Mouse (Mus musculus) forebrain, postnatal 0 days (tissue): ENCODE results near the gene Elmod1. TPM values are rescaled to one million over a fixed set of nuclear protein-coding genes. Genes with fewer than 3 reads are reported as not detected.

Experiments
- ATAC-seq: fragments of 200-750 bp; cut with Nextera tagmentation; 2 replicates; pipeline ENCODE4 v1.8.0; 2017; ENCODE audit warnings: mild to moderate bottlenecking, moderate library complexity
- DNase-seq: peaks from one replicate; pipeline ENCODE4 v3.0.0-alpha.2; 2015
- H3K27ac ChIP-seq: fragments of 300-500 bp; sonication (generic); 2 replicates; pipeline ENCODE4 v1.5.1; 2014; ENCODE audit warnings: low read depth, mild to moderate bottlenecking, antibody characterized with exemption, low read length, moderate library complexity, mixed read lengths
- H3K27me3 ChIP-seq: fragments of 300-500 bp; sonication (generic); 2 replicates; pipeline ENCODE4 v1.6.1; 2014; ENCODE audit warnings: mild to moderate bottlenecking, low read length, mixed read lengths; ENCODE audit not compliant: insufficient read depth
- H3K36me3 ChIP-seq: fragments of 300-500 bp; sonication (generic); 2 replicates; pipeline ENCODE4 v1.6.1; 2014; ENCODE audit warnings: mild to moderate bottlenecking, moderate library complexity; ENCODE audit not compliant: insufficient read depth
- H3K4me1 ChIP-seq: fragments of 300-500 bp; sonication (generic); 2 replicates; pipeline ENCODE4 v1.6.1; 2014; ENCODE audit warnings: antibody characterized with exemption; ENCODE audit not compliant: insufficient read depth
- H3K4me2 ChIP-seq: fragments of 300-500 bp; sonication (generic); 2 replicates; pipeline ENCODE4 v1.6.1; 2014; ENCODE audit warnings: low read depth, mild to moderate bottlenecking, moderate library complexity
- H3K4me3 ChIP-seq: fragments of 300-500 bp; sonication (generic); 2 replicates; pipeline ENCODE4 v1.5.1; 2014; ENCODE audit warnings: low read depth, low read length, mixed read lengths
- H3K9ac ChIP-seq: fragments of 300-500 bp; sonication (generic); 2 replicates; pipeline ENCODE4 v1.6.1; 2014; ENCODE audit warnings: mild to moderate bottlenecking
- H3K9me3 ChIP-seq: fragments of 300-500 bp; sonication (generic); 2 replicates; pipeline ENCODE4 v1.6.1; 2016; ENCODE audit warnings: low read length
- CTCF ChIP-seq: sonication (generic); IDR thresholded peaks from 2 replicates; pipeline ENCODE4 v1.5.1; 2016; ENCODE audit warnings: antibody characterized with exemption, control low read depth, low read depth
- WGBS: fragments of 180-500 bp; shearing (Covaris S2); extraction: QIAGEN DNeasy Blood & Tissue Kit; methylation state at CpG from one replicate; pipeline ENCODE4 v1.1.7; 2014; 5-methylcytosine and 5-hydroxymethylcytosine counted together
- polyA plus RNA-seq: library from polyadenylated mRNA; unstranded; fragments of >200 nt; fragmentation: Nextera tagmentation; extraction: Ambion mirVana; gene quantifications from 2 replicates; pipeline ENCODE4 v1.2.1, GENCODE M21; 2015
- total RNA-seq: library from RNA; depleted of rRNA; stranded (reverse); fragments of >200 nt; gene quantifications from 2 replicates; pipeline ENCODE4 v1.2.3, GENCODE M21; 2014

The Elmod1 gene
- total and polyA plus RNA-seq, 2 experiments from 2014 or later = 27.2 to 114 TPM

DNA sequence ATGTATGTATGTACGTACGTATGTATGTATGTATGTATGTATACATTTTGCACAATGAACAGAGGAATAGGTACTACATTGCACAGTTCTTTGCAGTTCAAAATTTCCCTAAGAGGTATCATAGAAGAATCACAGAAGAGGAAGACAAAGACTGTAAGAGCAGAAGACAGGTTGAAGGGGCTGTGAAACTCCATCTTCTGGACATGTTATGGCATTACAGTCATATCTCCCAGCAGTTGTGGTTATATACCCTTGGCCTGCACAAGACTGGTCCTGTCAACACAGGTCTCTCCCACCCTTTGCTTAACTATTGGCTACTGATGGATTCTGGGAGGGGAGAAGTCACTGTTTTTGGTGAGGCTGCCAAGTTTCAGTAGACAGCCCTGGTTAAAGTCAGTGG is 27.6 kb downstream of the Elmod1 start:
- Histone ChIP-seq H3K9me3 (no peaks in the 10 kb centered on the region), H3K9ac (no peak overlapping the region), H3K27ac (no peak overlapping the region), H3K36me3 (no peaks in the 10 kb centered on the region; the same call in 1 of the 2 replicates), H3K4me3 (no peak overlapping the region), H3K27me3 (no peaks in the 10 kb centered on the region), H3K4me2 (no peak overlapping the region), H3K4me1 (no peaks in the 10 kb centered on the region)
- DNase-seq (no peak), ATAC-seq (no peak)
- 0 out of 2 replicates have a peak, but pooled peaks have one; percentile 8 for TF ChIP-seq CTCF
- 93% methylated on average over 2 of the region's 2 CpGs for WGBS

DNA sequence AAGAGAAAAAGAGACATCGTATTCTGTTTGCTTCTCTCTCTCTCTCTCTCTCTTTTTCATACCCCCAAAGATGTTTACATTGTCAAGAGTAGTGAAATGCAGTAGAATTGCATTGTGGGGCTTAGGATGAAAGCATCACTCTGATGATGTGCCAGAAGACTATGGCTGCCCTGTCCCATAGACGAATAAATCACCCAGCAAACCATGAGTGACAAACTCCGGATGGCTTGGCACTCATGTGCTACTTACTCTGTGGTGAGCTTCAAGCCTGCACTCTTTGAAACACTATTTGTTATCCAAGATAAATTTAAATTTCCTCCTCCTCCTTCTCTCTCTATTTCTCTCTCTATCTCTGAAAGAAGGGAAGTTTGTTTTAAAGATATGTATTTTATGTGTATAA is 36.5 kb downstream of the Elmod1 start:
- no peak for TF ChIP-seq CTCF
- 72% methylated on average over 3 of the region's 3 CpGs for WGBS
- ATAC-seq = no peak

DNA sequence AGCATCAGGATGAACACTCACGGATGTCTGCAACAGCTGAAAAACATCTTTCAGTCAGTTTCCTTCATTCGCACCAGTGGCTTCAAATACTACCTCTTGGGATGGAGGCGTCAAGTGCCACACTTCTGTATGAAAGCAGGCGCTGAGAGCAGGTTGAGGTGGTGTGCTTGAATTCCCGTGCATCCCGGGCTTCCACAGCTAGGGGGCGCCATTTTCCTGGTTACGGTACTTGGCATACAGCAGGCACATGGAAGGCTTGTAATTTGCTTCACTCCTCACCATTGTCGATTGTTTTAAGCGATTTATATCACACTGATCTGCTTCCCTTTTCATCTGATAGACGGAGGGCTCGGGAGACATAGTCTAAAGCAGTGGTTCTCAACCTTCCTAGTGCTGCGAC is 40.9 kb downstream of the Elmod1 start:
- Histone ChIP-seq H3K27me3 (no peaks in the 10 kb centered on the region), H3K9me3 (no peaks in the 10 kb centered on the region), H3K4me2 (no peak overlapping the region), H3K4me1 (peaks cover 8% of the 10 kb centered on the region; the same call in 1 of the 2 replicates), H3K4me3 (no peak overlapping the region), H3K36me3 (0 out of 2 replicates have a peak, but pooled peaks cover 8% of the 10 kb centered on the region), H3K27ac (peak overlapping the region; percentile 73), H3K9ac (no peak overlapping the region)
- DNase-seq = peak; percentile 69
- WGBS = 62% methylated on average over 13 of the region's 13 CpGs
- 0 out of 2 replicates have a peak, but pooled peaks have one; percentile 32 for ATAC-seq
- peak; percentile 74 for TF ChIP-seq CTCF

More for the DNA sequence above, 36.5 kb downstream of the Elmod1 start:
- 0 out of 2 replicates have a peak, but pooled peaks cover 3% of the 10 kb centered on the region for H3K36me3 ChIP-seq
- no peaks in the 10 kb centered on the region for H3K27me3 ChIP-seq
- H3K9me3 ChIP-seq = no peaks in the 10 kb centered on the region
- no peaks in the 10 kb centered on the region; the same call in 1 of the 2 replicates for H3K4me1 ChIP-seq
- no peak overlapping the region for H3K4me2 ChIP-seq
- no peak for DNase-seq
- 0 out of 2 replicates have a peak overlapping the region, but pooled peaks have one; percentile 45 for H3K27ac ChIP-seq
- no peak overlapping the region for H3K4me3 ChIP-seq
- no peak overlapping the region for H3K9ac ChIP-seq

DNA sequence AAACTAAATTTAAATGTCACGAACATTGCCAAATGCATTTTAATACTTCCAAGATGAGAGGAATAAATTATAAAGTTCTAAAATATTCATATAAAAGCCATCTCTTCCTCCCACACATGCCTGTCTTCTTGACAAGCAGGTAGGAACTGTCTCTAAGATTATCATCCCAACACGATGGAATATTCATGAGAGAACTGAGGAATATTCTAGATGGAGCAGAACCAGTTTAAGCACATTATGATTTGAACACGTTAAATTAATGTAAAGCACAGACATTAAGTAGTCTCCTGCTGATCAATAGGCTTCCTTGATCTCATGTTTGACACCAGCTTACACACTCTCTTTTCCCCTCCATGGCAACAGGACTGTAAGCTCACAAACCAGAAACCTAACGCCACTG is 41.7 kb downstream of the Elmod1 start:
- Histone ChIP-seq H3K9ac (no peak overlapping the region), H3K36me3 (0 out of 2 replicates have a peak, but pooled peaks cover 6% of the 10 kb centered on the region), H3K4me3 (no peak overlapping the region), H3K4me1 (peaks cover 8% of the 10 kb centered on the region; the same call in 1 of the 2 replicates), H3K4me2 (no peak overlapping the region), H3K27ac (peak overlapping the region; percentile 80), H3K27me3 (no peaks in the 10 kb centered on the region), H3K9me3 (no peaks in the 10 kb centered on the region)
- DNase-seq (peak; percentile 42), ATAC-seq (peak; percentile 87)
- no peak for TF ChIP-seq CTCF
- 50% methylated on average over 4 of the region's 4 CpGs for WGBS

DNA sequence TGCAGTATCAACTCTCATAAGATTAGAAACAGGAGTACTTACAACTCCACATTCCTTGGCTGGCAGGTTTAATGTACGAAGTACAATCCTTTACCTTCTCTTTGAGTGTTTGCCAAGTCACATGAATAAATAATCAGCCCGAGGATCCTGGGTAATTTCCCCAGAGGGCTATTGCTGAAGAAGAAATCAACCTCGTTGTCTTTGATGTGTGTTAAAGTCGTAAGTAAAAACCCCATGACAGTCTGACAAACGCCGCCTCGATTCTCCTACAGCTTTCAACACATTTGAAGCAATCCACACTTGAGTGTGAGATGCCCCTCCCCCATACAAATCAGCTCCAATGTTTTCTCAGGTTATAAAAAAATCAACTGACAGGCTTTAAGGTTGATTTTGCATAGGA is 44.2 kb downstream of the Elmod1 start:
- 25% methylated on average over 7 of the region's 7 CpGs for WGBS
- no peak overlapping the region for H3K4me3 ChIP-seq
- 0 out of 2 replicates have a peak, but pooled peaks cover 11% of the 10 kb centered on the region for H3K36me3 ChIP-seq
- no peaks in the 10 kb centered on the region for H3K27me3 ChIP-seq
- H3K4me1 ChIP-seq = peaks cover 8% of the 10 kb centered on the region; the same call in 1 of the 2 replicates
- no peak for ATAC-seq
- no peak overlapping the region for H3K9ac ChIP-seq
- no peaks in the 10 kb centered on the region for H3K9me3 ChIP-seq
- no peak for TF ChIP-seq CTCF
- peak overlapping the region; percentile 30; the same call in 1 of the 2 replicates for H3K27ac ChIP-seq
- DNase-seq = peak; percentile 37
- no peak overlapping the region for H3K4me2 ChIP-seq

DNA sequence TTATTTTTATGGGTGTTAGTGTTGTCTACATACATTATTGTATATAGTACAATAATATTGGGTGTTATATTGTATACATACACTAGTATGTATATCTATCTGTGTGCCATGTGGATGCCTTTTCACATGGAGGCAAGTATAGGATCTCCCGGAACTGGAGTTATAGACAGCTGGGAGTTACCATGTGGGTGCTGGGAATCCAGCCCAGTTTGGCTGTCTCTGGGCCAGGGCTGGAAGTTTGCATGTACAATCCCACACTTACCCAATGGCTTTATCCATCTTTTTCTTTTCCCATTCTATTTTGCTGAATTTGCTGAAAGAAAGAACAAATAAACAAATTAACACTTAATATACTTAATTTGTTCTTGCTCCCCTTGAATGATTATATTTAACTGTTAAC is 54.0 kb downstream of the Elmod1 start:
- Histone ChIP-seq H3K27ac (no peak overlapping the region), H3K4me2 (no peak overlapping the region), H3K9me3 (no peaks in the 10 kb centered on the region), H3K4me1 (peaks cover 8% of the 10 kb centered on the region), H3K9ac (no peak overlapping the region), H3K4me3 (no peak overlapping the region), H3K27me3 (no peaks in the 10 kb centered on the region), H3K36me3 (peaks cover 20% of the 10 kb centered on the region)
- ATAC-seq = no peak
- no peak for TF ChIP-seq CTCF
- 51% methylated on average over 1 of the region's 1 CpGs for WGBS
- DNase-seq = peak; percentile 60

DNA sequence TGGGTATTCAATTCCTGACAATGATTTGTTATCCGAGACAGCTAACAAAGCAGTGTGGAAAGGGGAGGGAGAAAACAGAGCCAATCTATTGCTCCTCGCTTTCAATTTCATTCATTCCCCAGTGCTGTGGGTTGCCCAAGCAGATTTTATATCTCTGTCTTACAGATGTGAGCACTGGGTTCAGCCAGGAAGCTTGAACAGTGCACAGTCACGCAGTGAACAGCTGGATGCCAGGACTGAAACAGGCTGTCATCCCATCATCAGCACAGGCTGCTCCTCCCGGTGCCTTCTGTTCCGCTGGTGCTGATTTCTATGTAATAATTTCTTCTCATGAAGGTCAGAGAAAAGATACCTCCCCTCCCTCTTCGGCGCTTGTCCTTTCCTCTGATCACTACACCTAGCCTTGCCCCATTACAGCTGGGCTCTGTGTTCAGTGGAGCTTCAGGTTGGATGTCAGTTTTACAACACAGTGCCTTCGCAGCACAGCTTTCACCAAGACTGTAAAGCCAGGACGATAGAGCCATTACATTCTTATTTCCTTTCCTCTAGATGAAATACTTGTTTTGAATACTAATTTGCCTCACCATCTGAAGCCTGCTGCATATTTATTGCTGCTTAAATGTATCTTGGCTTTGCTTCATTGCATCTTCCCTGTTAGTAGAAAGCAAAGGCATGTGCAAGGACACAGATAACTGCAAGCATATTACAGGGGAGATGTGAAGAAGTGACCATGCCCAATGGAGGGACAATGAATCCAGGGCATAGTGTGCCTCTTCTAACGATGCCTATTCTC is 59.0 kb downstream of the Elmod1 start:
- Histone ChIP-seq H3K36me3 (peaks cover 13% of the 10 kb centered on the region; the same call in 1 of the 2 replicates), H3K4me2 (0 out of 2 replicates have a peak overlapping the region, but pooled peaks have one; percentile 10), H3K9ac (peak overlapping the region; percentile 41), H3K4me3 (no peak overlapping the region), H3K4me1 (peaks cover 18% of the 10 kb centered on the region), H3K27ac (peak overlapping the region; percentile 87), H3K27me3 (no peaks in the 10 kb centered on the region), H3K9me3 (no peaks in the 10 kb centered on the region)
- 39% methylated on average over 10 of the region's 10 CpGs for WGBS
- no peak for TF ChIP-seq CTCF
- peak; percentile 70 for DNase-seq
- peak; percentile 88 for ATAC-seq
